Mouse (Mus musculus): ENCODE data around the gene Gm10378. TPM values are rescaled to one million over a fixed set of nuclear protein-coding genes. Genes with fewer than 3 reads are reported as not detected.
"Not testable (repeated sequence)": the region's sequence is repeated elsewhere in the genome, so short reads cannot be mapped to it uniquely, and the experiment has no call there.

Gm10378 gene
- total RNA-seq (2021): not detected
- long read RNA-seq, experiment 1: 0 reads
- long read RNA-seq, experiment 2: 0 reads

GRCm38 (mm10) chr14:42655638-42656037 is at the start of gene Gm10378:
Gene Gm10378, plus strand, starts transcription at chr14:42655938.
- H3K4me3 ChIP-seq; DNase-seq; H3K27ac ChIP-seq; intact Hi-C loops (cut with DNase I): not testable (repeated sequence)

- H3K27ac ChIP-seq; DNase-seq; H3K4me3 ChIP-seq; intact Hi-C loops (cut with DNase I): not testable (repeated sequence)
Measured at GRCm38 (mm10) chr14:42641817-42642216, 13.9 kb upstream of the Gm10378 start, which contains the start of gene Gm3633. Gene Gm3633, minus strand, starts transcription at chr14:42641917.

Small RNAs within 50 kb of the gene (microRNA-seq; reads per million reads assigned to microRNA genes)
- gene Gm23620 (not detected), gene Gm25228 (not detected)

Other genes with a start within 250 kb of the Gm10378 start
- not detected for gene Gm8005, start 216.3 kb upstream of the Gm10378 start, total RNA-seq (2021)
- not detected for gene Gm8011, start 192.1 kb upstream of the Gm10378 start, total RNA-seq (2021)
- gene Gm8020, start 153.6 kb upstream of the Gm10378 start, total RNA-seq (2021): not detected
- gene Gm8024, start 131.7 kb upstream of the Gm10378 start, total RNA-seq (2021): not detected
- gene Gm17124, start 56.1 kb upstream of the Gm10378 start, total RNA-seq (2021): not detected
- gene Gm3633, start 14.0 kb upstream of the Gm10378 start, total RNA-seq (2021): not detected
- gene Gm3015, start 112.9 kb downstream of the Gm10378 start, total RNA-seq (2021): not detected
- gene Gm10377, start 142.0 kb downstream of the Gm10378 start, total RNA-seq (2021): not detected
- not detected for gene Gm21977, start 197.5 kb downstream of the Gm10378 start, total RNA-seq (2021)